In genomic region chr12:101026025-101026424, GRCm38 (mm10) we compare ENCODE assay signal across 7 mouse cellular contexts. TPM values are rescaled to one million over a fixed set of nuclear protein-coding genes. Genes with fewer than 3 reads are reported as not detected.
DNase-seq lines count a peak whose midpoint lies in the region; ATAC-seq lines count a peak whose summit lies in the region.

No protein-coding gene starts in this region.

- no peaks in the 10 kb centered on the region for H3K9me3 ChIP-seq in hindbrain, embryonic 12.5 days (replicated peaks)
- no peaks in the 10 kb centered on the region for H3K9me3 ChIP-seq in midbrain, embryonic 10.5 days (replicated peaks)

- no peak overlapping the region for H3K27ac ChIP-seq in hindbrain, embryonic 12.5 days
- H3K27ac ChIP-seq in midbrain, embryonic 10.5 days (replicated peaks), result no peak overlapping the region

- 0 out of 2 replicates have a peak, but pooled peaks cover 7% of the 10 kb centered on the region for H3K27me3 ChIP-seq in hindbrain, embryonic 12.5 days
- H3K27me3 ChIP-seq in midbrain, embryonic 10.5 days (ENCODE audit: low read depth, poor library complexity, severe bottlenecking), result peaks cover 8% of the 10 kb centered on the region; the same call in 1 of the 2 replicates

- peaks cover 45% of the 10 kb centered on the region for H3K4me1 ChIP-seq in hindbrain, embryonic 12.5 days
- peaks cover 71% of the 10 kb centered on the region for H3K4me1 ChIP-seq in midbrain, embryonic 10.5 days

- peak; percentile 5 for DNase-seq in thymus, postnatal 4 days
- DNase-seq in thymus, postnatal 10 days (ENCODE audit: low spot score in 2 of 2), result no peak
- no peak for DNase-seq in midbrain, embryonic 10.5 days (ENCODE audit: low spot score)
- no peak for DNase-seq in adrenal gland, adult (ENCODE audit: inconsistent age in 2 of 2, low spot score in 1 of 2)
- no peak for DNase-seq in lung, postnatal 25 days (ENCODE audit: low spot score)

- WGBS in hindbrain, embryonic 12.5 days, result 82% methylated on average over 4 of the region's 4 CpGs
- WGBS in midbrain, embryonic 10.5 days, result 84% methylated on average over 4 of the region's 4 CpGs

- peak overlapping the region; percentile 84 for H3K4me2 ChIP-seq in hindbrain, embryonic 12.5 days (replicated peaks)

- ATAC-seq in hindbrain, embryonic 12.5 days (ENCODE audit: low FRiP score), result no peak
- no peak for ATAC-seq in CD4-positive, CD25-positive, alpha-beta regulatory T cell, adult 4 months

- no peak overlapping the region for H3K9ac ChIP-seq in hindbrain, embryonic 12.5 days

- no peak overlapping the region for H3K4me3 ChIP-seq in hindbrain, embryonic 12.5 days
- 0 out of 2 replicates have a peak overlapping the region, but pooled peaks have one; percentile 7 for H3K4me3 ChIP-seq in midbrain, embryonic 10.5 days

- H3K36me3 ChIP-seq in hindbrain, embryonic 12.5 days, result peaks cover 11% of the 10 kb centered on the region
- H3K36me3 ChIP-seq in midbrain, embryonic 10.5 days, result peaks cover 40% of the 10 kb centered on the region

RNA-seq across cellular contexts. Expression of gene Ccdc88c, which starts 2.8 kb away (rescaled TPM):
- 15.0 and 17.7 TPM in 2 replicates for polyA plus RNA-seq in hindbrain, embryonic 12.5 days (2016; fragmentation: Nextera tagmentation; extraction: Ambion mirVana)
- polyA plus RNA-seq in midbrain, embryonic 10.5 days (2016; fragmentation: Nextera tagmentation; extraction: Ambion mirVana), result 14.8 and 15.8 TPM in 2 replicates
- 100 to 1,000 TPM in 1 of 2 experiments, 10 to 100 TPM in 1; 89.5 to 106 TPM for polyA plus RNA-seq in CD4-positive, CD25-positive, alpha-beta regulatory T cell, adult 4 months (2017; shearing (Covaris generic))

RNA-seq across cellular contexts. Expression of gene Ppp4r3a, which starts 57.5 kb away (rescaled TPM):
- 67.6 and 74.7 TPM in 2 replicates for polyA plus RNA-seq in hindbrain, embryonic 12.5 days (2016; fragmentation: Nextera tagmentation; extraction: Ambion mirVana)
- 51.5 and 52.1 TPM in 2 replicates for polyA plus RNA-seq in midbrain, embryonic 10.5 days (2016; fragmentation: Nextera tagmentation; extraction: Ambion mirVana)
- 10 to 100 TPM; 28.0 to 44.6 TPM for polyA plus RNA-seq in CD4-positive, CD25-positive, alpha-beta regulatory T cell, adult 4 months (2017; shearing (Covaris generic))
